Mouse (Mus musculus): ENCODE measurements around the gene Slc25a33.
"Not testable (repeated sequence)": the region's sequence is repeated elsewhere in the genome, so short reads cannot be mapped to it uniquely, and the experiment has no call there.

Slc25a33 gene

DNA sequence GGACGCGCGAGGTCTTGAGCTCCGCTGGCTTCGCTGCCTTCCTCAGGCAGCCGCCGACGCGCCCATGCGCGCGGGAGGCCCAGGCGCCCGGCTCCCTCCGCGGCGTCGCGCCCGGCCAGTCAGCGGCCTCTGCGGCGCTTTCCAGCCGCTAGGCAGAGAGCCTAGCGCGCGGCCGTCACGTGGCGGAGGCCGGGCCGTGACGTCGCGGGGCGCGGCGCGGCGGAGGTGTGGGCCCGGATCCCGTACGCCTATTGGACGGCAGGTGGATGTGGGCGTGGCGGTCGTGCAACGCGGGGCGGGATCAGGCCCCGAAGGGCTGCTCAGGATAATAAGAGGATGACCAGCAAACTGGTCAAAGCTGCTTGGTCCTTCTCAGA lies at the start of gene Slc25a33:
Gene Slc25a33 (minus strand): TSS at position 184 of the 377 bp plus-strand sequence.
- DNase-seq (ENCODE audit: low read depth, low spot score): peak; percentile 89

DNA sequence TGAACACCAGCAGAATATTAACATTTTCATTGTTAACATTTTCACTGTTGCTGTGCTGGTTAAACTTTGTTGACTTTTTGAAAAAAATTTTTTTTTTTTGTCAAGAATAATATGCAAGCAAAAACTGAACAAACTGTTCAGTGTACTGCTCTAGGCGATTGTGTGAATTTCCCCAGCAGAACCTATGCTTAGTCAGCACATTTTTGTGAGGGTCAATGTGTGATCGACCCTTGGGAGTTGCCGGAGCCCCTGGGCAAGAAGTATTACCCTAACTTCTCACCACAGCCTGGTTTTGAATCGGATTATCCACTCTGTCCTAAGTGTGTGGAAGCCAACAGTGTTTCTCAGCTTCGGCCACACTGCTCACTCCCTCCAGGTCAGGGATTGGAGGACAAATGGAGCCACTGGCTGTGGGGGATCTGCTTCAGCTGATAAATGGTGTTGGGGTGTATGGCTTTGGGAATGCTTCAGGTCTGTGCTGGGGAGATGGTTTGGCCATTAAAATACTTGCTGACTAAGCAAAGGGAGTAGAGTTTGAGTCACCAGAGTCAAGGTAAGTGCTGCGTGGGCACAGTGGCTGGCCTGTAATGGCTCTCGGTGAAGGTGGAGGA lies 48.6 kb upstream of the Slc25a33 start:
- no peak for DNase-seq (ENCODE audit: low read depth, low spot score)

DNA sequence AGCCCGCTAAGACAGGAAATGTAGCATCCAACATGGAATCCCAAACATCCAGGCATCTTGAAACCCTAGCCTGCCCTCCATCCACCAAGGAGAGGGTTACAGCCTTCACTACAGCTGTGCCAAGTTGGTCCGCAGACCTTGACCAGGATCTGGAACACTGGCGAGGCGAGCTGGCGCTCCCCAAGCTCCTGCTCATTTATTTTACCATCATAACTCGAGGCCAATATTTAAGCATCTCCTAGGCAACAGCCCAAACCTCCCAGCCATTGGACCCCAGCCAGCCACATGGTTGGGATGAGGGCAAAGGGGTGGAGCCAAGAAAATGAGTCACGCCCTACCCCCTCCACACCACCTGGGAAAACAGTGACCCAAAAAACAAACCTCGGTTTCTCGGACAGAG lies 48.0 kb upstream of the Slc25a33 start:
- no peak for DNase-seq (ENCODE audit: low read depth, low spot score)

DNA sequence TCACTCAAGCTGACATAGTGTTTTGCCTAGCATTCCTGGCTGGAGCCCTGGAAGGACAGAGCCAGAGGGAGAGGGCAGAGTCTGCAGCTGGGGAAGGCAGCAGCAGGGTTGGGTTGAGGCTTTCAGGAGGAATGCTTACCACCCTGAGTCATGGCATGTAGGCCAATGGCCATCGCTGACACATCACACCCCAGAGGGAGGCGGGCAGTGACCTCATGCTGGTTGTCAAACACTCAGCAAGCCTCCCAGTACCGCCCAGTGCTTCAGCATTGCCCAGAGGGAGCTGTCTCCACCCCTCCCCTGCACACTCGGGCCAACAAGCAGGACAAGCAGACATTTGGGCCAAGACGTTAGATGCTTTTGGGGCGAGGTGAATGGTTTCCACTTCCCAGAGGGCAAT lies 46.5 kb upstream of the Slc25a33 start:
- DNase-seq (ENCODE audit: low read depth, low spot score): no peak

DNA sequence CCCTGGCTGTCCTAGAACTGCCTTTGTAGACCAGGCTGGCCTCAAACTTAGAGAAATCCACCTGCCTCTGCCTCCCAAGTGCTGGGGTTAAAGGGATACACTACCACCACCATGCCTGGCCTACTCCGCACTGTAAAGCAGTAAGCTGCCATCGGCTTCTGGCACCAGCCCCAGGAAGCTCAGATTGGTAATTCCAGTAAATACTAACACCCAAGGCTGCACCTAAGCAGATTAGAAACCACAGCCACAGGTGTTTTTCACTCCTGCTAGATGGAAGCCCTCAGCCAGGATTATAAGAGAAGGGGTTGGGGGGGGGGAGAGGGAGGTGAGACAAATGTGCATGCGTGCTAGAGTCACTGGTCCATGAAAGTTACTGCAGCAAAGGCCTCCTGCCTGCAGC lies 45.1 kb upstream of the Slc25a33 start:
- no peak for DNase-seq (ENCODE audit: low read depth, low spot score)

GRCm38 (mm10) chr4:149816598-149816997 lies 42.5 kb upstream of the Slc25a33 start:
- no peak for DNase-seq (ENCODE audit: low read depth, low spot score)

- DNase-seq (ENCODE audit: low read depth, low spot score): no peak
Observed at GRCm38 (mm10) chr4:149815586-149815985, 41.5 kb upstream of the Slc25a33 start.

- no peak for DNase-seq (ENCODE audit: low read depth, low spot score)
Observed at GRCm38 (mm10) chr4:149813409-149814184, 39.5 kb upstream of the Slc25a33 start.

GRCm38 (mm10) chr4:149810372-149810771 lies 36.3 kb upstream of the Slc25a33 start:
- DNase-seq (ENCODE audit: low read depth, low spot score): not testable (repeated sequence)

DNA sequence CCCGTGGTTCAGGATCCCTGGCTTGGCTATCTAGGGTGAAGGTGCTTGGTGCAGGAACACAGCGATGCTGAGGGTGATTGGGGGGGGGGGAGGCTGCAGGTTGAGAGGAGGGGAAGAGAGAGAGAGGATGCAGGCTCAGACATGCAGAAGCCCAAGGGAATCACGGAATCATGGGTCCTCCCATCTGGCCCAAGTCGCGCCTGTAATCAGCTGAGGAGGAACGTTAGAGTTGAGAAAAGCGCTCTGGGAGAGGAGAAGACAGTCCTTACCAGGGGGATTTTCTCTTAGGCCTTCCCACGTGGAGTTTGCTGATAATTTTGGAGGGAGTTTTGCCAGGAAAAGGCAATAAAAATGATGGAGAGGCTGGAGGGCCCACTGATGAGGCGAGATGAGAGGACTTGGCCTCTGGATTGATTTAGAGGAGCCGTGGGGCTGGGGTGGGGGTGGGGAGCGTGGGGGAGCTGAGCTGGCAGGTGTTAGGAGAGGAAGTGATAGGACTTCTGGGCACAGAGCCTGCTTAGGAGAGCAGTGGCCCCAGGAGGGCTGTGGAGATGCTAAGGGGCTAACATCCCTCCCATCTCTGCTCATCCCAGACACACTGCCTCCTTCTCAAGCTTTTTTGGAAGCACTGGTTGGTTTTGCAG lies 34.6 kb upstream of the Slc25a33 start:
- DNase-seq (ENCODE audit: low read depth, low spot score): no peak

- DNase-seq (ENCODE audit: low read depth, low spot score): no peak
Observed at GRCm38 (mm10) chr4:149808060-149808567, 34.0 kb upstream of the Slc25a33 start.

GRCm38 (mm10) chr4:149806699-149807381 lies 32.8 kb upstream of the Slc25a33 start:
- DNase-seq (ENCODE audit: low read depth, low spot score): peak; percentile 93

DNA sequence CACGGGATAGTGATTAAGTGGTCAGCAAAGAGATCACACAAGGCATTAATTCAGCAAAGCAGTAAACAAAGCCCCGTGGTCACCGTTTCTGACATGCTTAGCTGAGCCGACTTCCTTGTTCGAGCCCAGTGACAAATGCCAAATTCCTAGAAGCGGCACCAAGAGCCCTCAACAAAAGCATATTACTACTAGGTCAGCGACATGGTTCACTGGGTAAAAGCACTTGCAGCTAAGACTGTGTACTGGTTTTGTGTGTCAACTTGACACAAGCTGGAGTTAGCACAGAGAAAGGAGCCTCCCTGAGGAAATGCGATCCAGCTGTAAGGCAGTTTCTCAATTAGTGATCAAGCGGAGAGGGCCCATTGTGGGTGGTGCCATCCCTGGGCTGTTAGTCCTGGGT lies 28.2 kb upstream of the Slc25a33 start:
- DNase-seq (ENCODE audit: low read depth, low spot score): no peak

DNA sequence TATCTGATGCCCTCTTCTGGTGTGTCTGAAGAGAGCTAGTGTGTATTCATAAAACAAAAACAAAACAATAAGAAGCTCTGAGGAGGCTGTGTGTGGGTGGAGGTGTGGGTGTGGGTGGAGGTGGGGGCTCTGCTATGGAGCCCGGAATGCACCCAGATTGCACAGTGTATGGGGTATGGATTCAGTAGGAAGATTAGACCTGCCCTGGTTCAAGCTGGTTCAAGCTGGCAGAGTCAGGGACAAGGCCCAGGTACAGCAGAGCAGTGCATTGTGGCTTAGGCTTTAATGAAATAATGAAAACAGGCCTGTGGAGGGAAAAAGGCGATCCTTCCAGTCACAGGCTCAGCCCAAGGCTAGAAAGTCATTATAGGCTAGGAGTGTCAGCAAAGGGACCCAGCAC lies 26.5 kb upstream of the Slc25a33 start:
- no peak for DNase-seq (ENCODE audit: low read depth, low spot score)

GRCm38 (mm10) chr4:149800172-149800464 lies 26.0 kb upstream of the Slc25a33 start:
- DNase-seq (ENCODE audit: low read depth, low spot score): no peak

DNA sequence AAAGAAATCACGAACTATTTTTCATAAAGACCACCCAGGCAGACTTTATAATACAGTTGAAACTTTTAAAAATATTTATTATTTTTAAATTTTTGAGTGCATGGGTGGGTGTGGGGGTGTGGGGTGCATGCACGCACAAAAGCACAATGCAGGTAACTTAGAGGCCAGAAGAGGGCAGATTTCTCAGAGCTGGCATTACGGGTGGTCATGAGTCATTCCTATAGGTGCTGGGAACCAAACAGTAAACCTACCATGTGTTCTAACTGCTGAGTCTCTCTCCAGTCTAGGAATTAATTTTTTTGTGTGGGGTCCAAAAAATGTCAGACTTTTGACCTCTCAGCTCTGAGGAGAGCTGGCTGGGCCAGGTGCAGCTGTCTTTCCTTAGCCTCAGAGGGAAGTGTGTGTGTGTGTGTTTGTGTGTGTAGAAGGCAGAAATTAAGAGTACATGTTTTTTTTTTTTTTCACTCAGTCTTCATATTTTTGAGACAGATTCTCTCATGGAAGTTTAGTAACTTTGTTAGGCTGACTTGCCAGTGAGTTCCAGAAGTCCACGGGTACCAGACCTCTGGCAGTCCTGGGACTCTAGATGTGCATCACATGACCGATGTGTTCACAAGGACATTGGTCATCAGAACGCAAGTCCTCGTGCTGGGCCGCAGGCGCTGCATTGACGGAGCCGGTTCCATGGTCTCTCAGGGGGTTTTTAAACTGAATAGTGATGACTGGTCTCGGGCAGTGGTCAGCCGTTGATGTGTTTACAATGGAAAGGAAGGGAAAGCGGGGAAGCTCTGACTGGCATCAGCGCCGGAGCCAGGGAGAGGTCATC lies 25.5 kb upstream of the Slc25a33 start:
- DNase-seq (ENCODE audit: low read depth, low spot score): no peak

GRCm38 (mm10) chr4:149798684-149799309 lies 24.7 kb upstream of the Slc25a33 start:
- no peak for DNase-seq (ENCODE audit: low read depth, low spot score)

DNA sequence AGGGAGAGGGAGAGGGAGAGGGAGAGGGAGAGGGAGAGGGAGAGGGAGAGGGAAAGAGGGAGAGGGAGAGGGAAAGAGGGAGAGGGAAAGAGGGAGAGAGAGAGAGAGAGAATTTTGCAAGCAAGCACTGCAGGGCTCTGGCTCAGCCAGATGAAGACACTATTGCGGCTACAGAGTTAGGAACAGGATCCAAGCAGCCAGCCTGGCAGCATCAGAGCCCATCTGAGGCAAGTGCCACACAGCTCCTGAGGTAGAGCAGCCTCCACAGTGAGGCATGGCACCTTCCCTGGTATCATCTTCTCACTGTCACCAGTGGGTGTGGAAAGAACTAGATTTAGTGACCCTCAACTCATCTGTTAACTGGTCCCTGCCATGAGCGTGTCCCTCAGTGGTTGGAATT lies 24.0 kb upstream of the Slc25a33 start:
- DNase-seq (ENCODE audit: low read depth, low spot score): no peak

- no peak for DNase-seq (ENCODE audit: low read depth, low spot score)
Observed at GRCm38 (mm10) chr4:149797220-149797610, 23.1 kb upstream of the Slc25a33 start.

DNA sequence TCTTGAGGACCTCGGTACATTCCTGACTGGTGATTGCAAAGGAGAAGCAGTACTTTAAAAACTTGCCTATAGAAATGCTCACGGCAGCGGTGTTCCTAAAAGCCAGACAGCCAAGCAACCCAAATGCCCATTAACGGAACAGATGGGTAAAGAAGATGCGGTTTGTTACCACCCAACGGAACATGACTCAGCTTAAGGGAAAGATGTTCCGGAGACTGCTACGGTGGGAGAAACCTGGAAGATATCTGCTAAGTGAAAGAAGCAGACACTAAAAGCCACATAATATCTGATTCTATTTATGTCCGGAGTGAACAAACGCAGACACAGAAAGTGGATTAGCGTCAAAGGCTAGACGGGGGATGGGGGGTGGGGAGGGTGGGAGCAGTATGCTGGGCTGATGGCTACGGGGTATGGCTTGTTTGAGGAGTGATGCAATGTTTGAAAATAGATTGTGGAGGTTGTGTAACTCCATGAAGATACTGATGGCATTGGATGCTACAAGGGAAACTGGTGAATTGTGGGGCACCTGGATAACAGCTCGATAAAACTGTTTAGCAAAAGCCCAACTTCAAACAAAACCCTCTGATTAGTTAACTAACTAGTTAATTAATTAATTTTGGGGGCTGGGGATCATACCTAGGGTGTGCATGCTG lies 22.6 kb upstream of the Slc25a33 start:
- DNase-seq (ENCODE audit: low read depth, low spot score): no peak

Data from forelimb bud, embryonic 11.5 days (tissue).